Mouse (Mus musculus): Measurements from ENCODE around the gene Mfsd1. TPM values are rescaled to one million over a fixed set of nuclear protein-coding genes. Genes with fewer than 3 reads are reported as not detected.
A peak's percentile ranks its signal among the peaks of the same experiment; 100 is the strongest.

Mfsd1 gene
- 34.9 and 36.5 TPM in 2 replicates for polyA plus RNA-seq (2015; fragmentation: Nextera tagmentation; extraction: Ambion mirVana)

DNA sequence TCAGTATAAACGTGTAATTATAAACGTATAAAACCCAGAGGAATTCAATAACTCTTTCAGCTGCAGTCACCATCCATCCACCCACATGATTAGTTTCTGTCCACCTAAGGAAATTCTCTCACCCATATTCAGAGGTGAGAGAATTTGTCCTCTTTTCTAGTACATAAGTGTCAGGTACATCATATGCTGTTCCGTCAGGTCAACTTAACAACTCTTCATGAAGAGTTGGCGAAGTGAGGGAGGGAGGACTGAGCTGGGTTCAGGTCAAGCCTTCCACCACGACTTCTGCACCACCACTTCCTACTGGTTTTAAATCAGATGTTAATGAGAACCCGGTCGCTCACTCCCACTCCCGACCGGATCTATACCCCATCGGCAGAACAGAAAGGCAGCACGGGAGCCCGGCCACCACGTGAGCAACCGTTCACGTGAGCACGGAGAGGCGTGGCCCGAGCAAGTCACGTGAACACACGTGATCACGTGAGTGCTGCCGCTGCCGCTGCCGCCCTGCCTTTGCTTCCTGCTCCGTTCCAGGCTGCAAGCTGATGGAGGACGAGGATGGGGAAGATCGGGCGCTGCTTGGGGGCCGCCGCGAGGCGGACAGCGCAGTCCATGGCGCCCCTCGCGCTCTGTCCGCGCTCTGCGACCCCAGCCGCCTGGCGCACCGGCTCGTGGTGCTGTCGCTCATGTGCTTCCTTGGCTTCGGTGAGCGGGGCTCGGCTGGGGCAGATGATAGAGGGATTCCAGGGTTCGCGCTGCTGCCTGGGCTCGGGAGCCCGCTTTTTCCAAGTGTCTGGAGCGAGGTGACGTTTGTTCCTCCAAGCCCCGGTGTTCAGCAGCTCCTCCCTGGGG lies at the start of gene Mfsd1:
TSS of gene Mfsd1 (plus strand) at position 469 of the 852 bp plus-strand sequence.
- Histone ChIP-seq H3K27me3 (replicated peaks; ENCODE audit: control insufficient read depth, insufficient read depth, low read length) (no peaks in the 10 kb centered on the region), H3K9me3 (ENCODE audit: control insufficient read depth, low read length) (no peaks in the 10 kb centered on the region), H3K36me3 (ENCODE audit: control insufficient read depth, insufficient read depth, low read length) (0 out of 2 replicates have a peak, but pooled peaks cover 6% of the 10 kb centered on the region), H3K4me1 (ENCODE audit: control insufficient read depth, insufficient read depth, low read depth, low read length) (peaks cover 10% of the 10 kb centered on the region), H3K27ac (ENCODE audit: low read depth, low read length) (peak within 1 kb of the TSS; percentile 82), H3K4me2 (ENCODE audit: low read length) (peak within 1 kb of the TSS; percentile 82), H3K4me3 (ENCODE audit: low read length) (peak within 1 kb of the TSS; percentile 81), H3K9ac (ENCODE audit: low read depth, low read length) (peak within 1 kb of the TSS; percentile 83)
- 5% methylated on average over 44 of the region's 54 CpGs for WGBS
- peak; percentile 95 for ATAC-seq

DNA sequence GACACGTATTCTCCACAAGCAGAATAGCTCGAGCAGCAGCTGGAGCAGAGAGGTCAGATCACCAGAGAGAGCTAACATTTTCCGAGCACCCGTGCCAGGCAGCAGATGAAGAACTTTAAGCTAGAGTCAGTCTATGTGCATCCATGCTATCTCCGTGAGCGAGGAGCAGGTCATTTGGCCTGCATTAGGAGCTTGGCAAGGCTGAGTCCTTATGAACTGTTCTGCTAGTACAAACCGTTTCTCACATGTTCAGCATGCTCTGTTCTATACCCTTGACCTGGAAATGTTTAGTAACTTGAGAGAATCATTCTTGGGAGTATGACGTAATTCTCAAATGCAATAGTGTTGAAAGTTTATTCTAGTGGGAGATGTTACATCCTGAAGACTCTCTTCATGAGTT lies 38.9 kb upstream of the Mfsd1 start:
- Histone ChIP-seq H3K9ac (ENCODE audit: low read depth, low read length) (no peak overlapping the region), H3K36me3 (ENCODE audit: control insufficient read depth, insufficient read depth, low read length) (no peaks in the 10 kb centered on the region), H3K4me3 (ENCODE audit: low read length) (no peak overlapping the region), H3K27me3 (replicated peaks; ENCODE audit: control insufficient read depth, insufficient read depth, low read length) (no peaks in the 10 kb centered on the region), H3K4me1 (ENCODE audit: control insufficient read depth, insufficient read depth, low read depth, low read length) (no peaks in the 10 kb centered on the region), H3K27ac (ENCODE audit: low read depth, low read length) (no peak overlapping the region), H3K9me3 (ENCODE audit: control insufficient read depth, low read length) (no peaks in the 10 kb centered on the region), H3K4me2 (ENCODE audit: low read length) (no peak overlapping the region)
- ATAC-seq = no peak
- 85% methylated on average over 8 of the region's 8 CpGs for WGBS

DNA sequence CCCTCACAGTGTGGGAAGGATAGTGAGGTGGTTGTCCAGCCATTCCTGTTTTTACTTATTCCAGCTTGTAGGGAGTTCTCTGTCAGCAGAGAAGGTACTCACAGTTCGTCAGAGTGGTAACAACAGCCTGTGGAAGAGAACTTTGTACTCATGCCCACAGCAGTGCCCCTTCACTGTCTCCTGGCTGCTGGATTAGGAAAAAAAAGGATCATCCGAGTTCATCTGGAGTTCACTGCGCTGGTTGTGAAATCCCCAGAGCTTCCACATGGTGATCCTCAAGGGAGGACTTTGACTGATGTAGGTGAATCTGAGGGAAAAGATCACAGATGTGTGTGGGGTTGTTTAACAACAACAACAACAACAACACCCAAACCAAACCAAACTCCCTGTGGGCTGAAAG lies 31.3 kb upstream of the Mfsd1 start:
- H3K9ac ChIP-seq (ENCODE audit: low read depth, low read length) = no peak overlapping the region
- no peak overlapping the region for H3K27ac ChIP-seq (ENCODE audit: low read depth, low read length)
- H3K36me3 ChIP-seq (ENCODE audit: control insufficient read depth, insufficient read depth, low read length) = no peaks in the 10 kb centered on the region
- no peak overlapping the region for H3K4me3 ChIP-seq (ENCODE audit: low read length)
- no peak overlapping the region for H3K4me2 ChIP-seq (ENCODE audit: low read length)
- ATAC-seq = no peak
- WGBS = 82% methylated on average over 3 of the region's 3 CpGs
- H3K27me3 ChIP-seq (replicated peaks; ENCODE audit: control insufficient read depth, insufficient read depth, low read length) = no peaks in the 10 kb centered on the region
- H3K9me3 ChIP-seq (ENCODE audit: control insufficient read depth, low read length) = no peaks in the 10 kb centered on the region
- H3K4me1 ChIP-seq (ENCODE audit: control insufficient read depth, insufficient read depth, low read depth, low read length) = no peaks in the 10 kb centered on the region

DNA sequence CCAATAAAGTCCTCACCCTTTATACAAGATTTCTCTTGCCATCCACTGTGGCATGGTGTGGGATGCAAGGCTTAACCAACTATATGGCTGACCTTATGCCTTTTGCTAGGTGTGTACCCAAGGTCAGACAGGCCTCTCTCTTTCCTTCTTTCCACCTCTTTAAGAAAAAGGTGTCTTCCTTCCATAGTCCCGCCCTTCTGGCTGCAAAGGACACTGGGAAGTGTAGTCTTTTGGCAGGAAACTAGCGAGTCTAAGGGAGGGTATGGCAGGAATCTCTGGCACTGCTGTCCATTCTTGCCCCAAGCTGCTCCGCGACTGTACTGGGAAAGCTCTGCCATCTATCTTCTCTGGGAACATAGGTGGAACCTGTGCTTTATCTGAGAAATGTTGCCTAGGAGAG lies 29.3 kb upstream of the Mfsd1 start:
- Histone ChIP-seq H3K27me3 (replicated peaks; ENCODE audit: control insufficient read depth, insufficient read depth, low read length) (no peaks in the 10 kb centered on the region), H3K9ac (ENCODE audit: low read depth, low read length) (no peak overlapping the region), H3K9me3 (ENCODE audit: control insufficient read depth, low read length) (no peaks in the 10 kb centered on the region), H3K4me2 (ENCODE audit: low read length) (peak overlapping the region; percentile 13; the same call in 1 of the 2 replicates), H3K27ac (ENCODE audit: low read depth, low read length) (no peak overlapping the region), H3K4me3 (ENCODE audit: low read length) (no peak overlapping the region), H3K36me3 (ENCODE audit: control insufficient read depth, insufficient read depth, low read length) (no peaks in the 10 kb centered on the region), H3K4me1 (ENCODE audit: control insufficient read depth, insufficient read depth, low read depth, low read length) (no peaks in the 10 kb centered on the region)
- WGBS = 42% methylated on average over 4 of the region's 4 CpGs
- peak; percentile 80 for ATAC-seq

DNA sequence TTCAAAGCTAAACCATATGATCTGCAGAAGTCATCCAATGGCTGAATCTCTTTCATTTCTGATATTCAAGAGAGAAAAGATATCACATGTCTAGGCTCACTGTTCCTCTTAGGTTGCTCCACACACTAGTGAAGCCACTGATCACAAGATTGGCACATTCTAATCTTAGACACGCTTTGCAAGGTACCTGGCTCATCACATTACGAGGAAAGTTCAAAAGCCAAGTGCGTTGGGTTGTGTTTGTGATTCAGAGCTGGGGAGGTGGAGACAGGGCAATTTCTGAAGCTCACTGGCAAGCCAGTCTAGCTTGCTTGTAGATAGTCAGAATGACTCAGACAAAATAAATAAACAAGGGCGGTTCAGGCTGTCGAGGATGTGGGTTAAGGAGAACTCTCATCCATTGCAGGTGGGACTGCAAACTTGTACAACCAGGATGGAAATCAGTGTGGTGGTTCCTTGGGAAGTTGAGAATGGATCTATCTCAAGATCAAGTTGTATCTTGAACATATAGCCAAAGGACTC lies 28.6 kb upstream of the Mfsd1 start:
- Histone ChIP-seq H3K4me2 (ENCODE audit: low read length) (no peak overlapping the region), H3K27me3 (replicated peaks; ENCODE audit: control insufficient read depth, insufficient read depth, low read length) (no peaks in the 10 kb centered on the region), H3K27ac (ENCODE audit: low read depth, low read length) (no peak overlapping the region), H3K9me3 (ENCODE audit: control insufficient read depth, low read length) (no peaks in the 10 kb centered on the region), H3K36me3 (ENCODE audit: control insufficient read depth, insufficient read depth, low read length) (no peaks in the 10 kb centered on the region), H3K4me1 (ENCODE audit: control insufficient read depth, insufficient read depth, low read depth, low read length) (no peaks in the 10 kb centered on the region), H3K4me3 (ENCODE audit: low read length) (no peak overlapping the region), H3K9ac (ENCODE audit: low read depth, low read length) (no peak overlapping the region)
- no peak for ATAC-seq
- 91% methylated on average over 5 of the region's 5 CpGs for WGBS

DNA sequence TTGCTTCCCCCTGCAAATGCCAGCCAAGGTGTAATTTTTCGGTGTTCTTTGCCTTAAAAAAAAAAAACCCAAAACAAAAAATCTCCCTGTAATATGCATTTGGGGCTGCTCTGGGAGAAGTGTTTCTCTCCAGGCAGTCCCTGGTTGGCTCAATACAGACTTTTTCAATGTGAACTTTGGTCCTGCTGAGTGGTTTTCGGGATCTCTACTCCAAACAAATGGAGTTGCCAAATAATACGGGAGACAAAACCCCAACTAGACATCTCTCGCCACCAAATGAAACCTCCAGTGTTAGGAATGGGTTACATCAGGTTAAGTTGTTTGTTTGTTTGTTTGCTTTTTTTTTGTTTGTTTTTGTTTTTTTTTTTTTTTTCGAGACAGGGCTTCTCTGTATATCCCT lies 27.3 kb upstream of the Mfsd1 start:
- 85% methylated on average over 5 of the region's 5 CpGs for WGBS
- Histone ChIP-seq H3K4me1 (ENCODE audit: control insufficient read depth, insufficient read depth, low read depth, low read length) (no peaks in the 10 kb centered on the region), H3K27ac (ENCODE audit: low read depth, low read length) (no peak overlapping the region), H3K9ac (ENCODE audit: low read depth, low read length) (no peak overlapping the region), H3K4me3 (ENCODE audit: low read length) (no peak overlapping the region), H3K36me3 (ENCODE audit: control insufficient read depth, insufficient read depth, low read length) (no peaks in the 10 kb centered on the region), H3K4me2 (ENCODE audit: low read length) (no peak overlapping the region), H3K27me3 (replicated peaks; ENCODE audit: control insufficient read depth, insufficient read depth, low read length) (no peaks in the 10 kb centered on the region), H3K9me3 (ENCODE audit: control insufficient read depth, low read length) (no peaks in the 10 kb centered on the region)
- no peak for ATAC-seq

DNA sequence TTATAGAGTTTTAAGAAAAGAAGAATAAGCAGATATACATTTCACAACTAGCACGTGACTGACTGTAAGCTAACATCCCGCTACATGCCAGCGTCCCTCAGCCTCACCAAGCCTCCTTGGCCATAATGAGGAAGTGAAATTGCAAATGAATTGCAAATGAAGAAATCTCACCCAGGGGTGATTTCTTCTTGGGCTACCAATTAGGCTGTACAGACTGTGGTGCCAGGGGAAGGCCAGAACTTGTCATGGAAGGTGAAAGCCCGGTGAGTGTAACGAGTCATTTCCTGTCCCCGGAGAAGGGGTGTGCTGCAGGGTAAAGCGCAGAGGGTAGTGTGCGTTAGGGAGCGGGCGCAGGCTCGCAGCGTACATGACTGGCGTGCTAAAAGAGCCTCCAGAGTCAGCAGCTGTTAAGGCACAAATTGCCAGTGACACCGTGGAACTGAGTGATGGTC lies 25.3 kb upstream of the Mfsd1 start:
- H3K9me3 ChIP-seq (ENCODE audit: control insufficient read depth, low read length) = no peaks in the 10 kb centered on the region
- H3K4me3 ChIP-seq (ENCODE audit: low read length) = peak overlapping the region; percentile 27
- no peak overlapping the region for H3K27ac ChIP-seq (ENCODE audit: low read depth, low read length)
- H3K36me3 ChIP-seq (ENCODE audit: control insufficient read depth, insufficient read depth, low read length) = no peaks in the 10 kb centered on the region
- peak; percentile 80 for ATAC-seq
- 19% methylated on average over 14 of the region's 14 CpGs for WGBS
- H3K4me2 ChIP-seq (ENCODE audit: low read length) = peak overlapping the region; percentile 48
- no peaks in the 10 kb centered on the region for H3K27me3 ChIP-seq (replicated peaks; ENCODE audit: control insufficient read depth, insufficient read depth, low read length)
- no peaks in the 10 kb centered on the region for H3K4me1 ChIP-seq (ENCODE audit: control insufficient read depth, insufficient read depth, low read depth, low read length)
- H3K9ac ChIP-seq (ENCODE audit: low read depth, low read length) = peak overlapping the region; percentile 36; the same call in 1 of the 2 replicates

DNA sequence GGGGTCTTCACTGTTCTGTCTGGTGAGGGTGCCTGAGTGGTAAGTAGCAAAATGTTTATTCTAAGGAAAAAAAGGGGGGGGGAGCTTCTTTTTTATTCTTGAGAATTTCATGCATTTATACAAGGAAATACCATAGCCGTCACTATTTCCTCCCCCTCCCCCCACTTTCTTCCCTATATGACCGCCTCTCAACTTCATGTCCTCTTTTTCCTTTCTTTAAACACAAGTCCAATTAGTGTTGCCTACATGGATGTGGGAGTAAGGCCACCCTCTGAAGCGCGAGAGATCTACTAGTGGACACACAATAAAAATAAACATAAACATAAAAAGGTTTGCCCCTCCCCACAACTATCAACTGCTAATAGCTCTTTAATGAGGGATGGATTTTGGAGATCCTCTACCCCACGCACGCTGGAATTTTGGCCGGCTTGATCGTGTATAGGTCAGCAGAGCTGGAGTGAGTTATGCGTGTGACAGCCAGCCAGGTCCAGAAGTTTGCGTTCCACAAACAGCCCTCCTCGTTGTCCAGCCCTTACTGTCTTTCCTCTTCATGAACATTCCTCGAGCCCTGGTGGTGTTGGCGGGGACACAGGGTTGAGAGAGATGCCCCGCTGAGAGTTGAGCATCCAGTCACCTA lies 24.7 kb upstream of the Mfsd1 start:
- no peak for ATAC-seq
- no peaks in the 10 kb centered on the region for H3K9me3 ChIP-seq (ENCODE audit: control insufficient read depth, low read length)
- no peaks in the 10 kb centered on the region for H3K27me3 ChIP-seq (replicated peaks; ENCODE audit: control insufficient read depth, insufficient read depth, low read length)
- H3K4me2 ChIP-seq (ENCODE audit: low read length) = peak overlapping the region; percentile 48
- no peaks in the 10 kb centered on the region for H3K36me3 ChIP-seq (ENCODE audit: control insufficient read depth, insufficient read depth, low read length)
- no peak overlapping the region for H3K4me3 ChIP-seq (ENCODE audit: low read length)
- 64% methylated on average over 14 of the region's 14 CpGs for WGBS
- H3K27ac ChIP-seq (ENCODE audit: low read depth, low read length) = no peak overlapping the region
- H3K9ac ChIP-seq (ENCODE audit: low read depth, low read length) = no peak overlapping the region
- H3K4me1 ChIP-seq (ENCODE audit: control insufficient read depth, insufficient read depth, low read depth, low read length) = no peaks in the 10 kb centered on the region

DNA sequence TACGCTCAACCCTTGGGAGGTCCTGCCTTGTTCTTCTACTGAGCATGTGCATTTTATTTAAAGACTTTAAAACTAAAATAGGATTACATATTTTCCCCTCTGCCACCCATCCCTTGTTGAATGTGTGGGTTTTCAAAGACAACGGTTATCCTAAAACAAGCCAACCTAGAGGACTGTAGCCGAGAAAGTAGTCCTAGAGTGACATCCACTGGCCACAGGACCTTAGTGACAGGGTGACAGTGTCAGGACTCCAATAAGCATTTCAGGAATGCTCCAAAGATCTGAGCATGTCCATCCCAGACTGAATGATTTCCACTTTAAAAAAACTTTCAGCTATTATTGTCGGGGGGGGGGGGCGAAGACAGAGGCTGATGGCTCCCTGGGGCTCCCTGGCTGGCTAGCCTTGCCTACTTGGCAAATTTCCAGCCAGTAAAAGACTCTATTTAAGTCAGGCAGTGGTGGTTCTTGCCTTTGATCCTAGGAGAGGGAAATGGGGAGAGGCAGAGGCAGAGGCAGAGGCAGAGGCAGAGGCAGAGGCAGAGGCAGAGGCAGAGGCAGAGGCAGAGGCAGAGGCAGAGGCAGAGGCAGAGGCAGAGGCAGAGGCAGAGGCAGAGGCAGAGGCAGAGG lies 17.7 kb upstream of the Mfsd1 start:
- no peak overlapping the region for H3K4me3 ChIP-seq (ENCODE audit: low read length)
- no peak overlapping the region for H3K27ac ChIP-seq (ENCODE audit: low read depth, low read length)
- H3K27me3 ChIP-seq (replicated peaks; ENCODE audit: control insufficient read depth, insufficient read depth, low read length) = no peaks in the 10 kb centered on the region
- no peaks in the 10 kb centered on the region for H3K4me1 ChIP-seq (ENCODE audit: control insufficient read depth, insufficient read depth, low read depth, low read length)
- no peaks in the 10 kb centered on the region for H3K9me3 ChIP-seq (ENCODE audit: control insufficient read depth, low read length)
- ATAC-seq = peak; percentile 84
- H3K4me2 ChIP-seq (ENCODE audit: low read length) = no peak overlapping the region
- WGBS = 49% methylated on average over 5 of the region's 5 CpGs
- no peaks in the 10 kb centered on the region for H3K36me3 ChIP-seq (ENCODE audit: control insufficient read depth, insufficient read depth, low read length)
- no peak overlapping the region for H3K9ac ChIP-seq (ENCODE audit: low read depth, low read length)

Data from hindbrain, embryonic 16.5 days (tissue).